Comparison of ENCODE assay signal across 8 mouse cellular contexts in genomic region chr6:108214294-108214925, GRCm38 (mm10). TPM values are rescaled to one million over a fixed set of nuclear protein-coding genes. Genes with fewer than 3 reads are reported as not detected.
DNase-seq lines count a peak whose midpoint lies in the region; ATAC-seq and TF ChIP-seq lines count a peak whose summit lies in the region.

No protein-coding gene starts in this region.

- ATAC-seq in lung, embryonic 14.5 days (ENCODE audit: insufficient read depth): no peak
- ATAC-seq in embryonic facial prominence, embryonic 12.5 days (ENCODE audit: insufficient number of reproducible peaks, insufficient read depth, low FRiP score, low TSS enrichment): no peak

- WGBS in lung, embryonic 14.5 days: 11% methylated on average over 10 of the region's 10 CpGs
- WGBS in embryonic facial prominence, embryonic 12.5 days: 13% methylated on average over 10 of the region's 10 CpGs
- 14% methylated on average over 10 of the region's 10 CpGs for WGBS in limb, embryonic 10.5 days
- 16% methylated on average over 10 of the region's 10 CpGs for WGBS in olfactory bulb, adult 2 months

- H3K36me3 ChIP-seq in lung, embryonic 14.5 days (ENCODE audit: insufficient read depth): no peaks in the 10 kb centered on the region
- H3K36me3 ChIP-seq in embryonic facial prominence, embryonic 12.5 days: no peaks in the 10 kb centered on the region
- peaks cover 9% of the 10 kb centered on the region; the same call in 1 of the 2 replicates for H3K36me3 ChIP-seq in limb, embryonic 10.5 days

- H3K9ac ChIP-seq in lung, embryonic 14.5 days: peak overlapping the region; percentile 60
- peak overlapping the region; percentile 52; the same call in 1 of the 2 replicates for H3K9ac ChIP-seq in embryonic facial prominence, embryonic 12.5 days

- no peak for TF ChIP-seq CTCF in lung, embryonic 14.5 days (IDR thresholded peaks at IDR 0.05; ENCODE audit: low read depth)
- no peak for TF ChIP-seq CTCF in olfactory bulb, adult 2 months (IDR thresholded peaks at IDR 0.05; ENCODE audit: insufficient read depth, low read depth, low read length)

- peak overlapping the region; percentile 72 for H3K4me3 ChIP-seq in lung, embryonic 14.5 days (ENCODE audit: low read depth, low read length)
- peak overlapping the region; percentile 59 for H3K4me3 ChIP-seq in embryonic facial prominence, embryonic 12.5 days
- peak overlapping the region; percentile 80 for H3K4me3 ChIP-seq in limb, embryonic 10.5 days
- H3K4me3 ChIP-seq in olfactory bulb, adult 2 months (ENCODE audit: insufficient read depth, low read depth, low read length): peak overlapping the region; percentile 72

- peaks cover 14% of the 10 kb centered on the region; the same call in 1 of the 2 replicates for H3K4me1 ChIP-seq in lung, embryonic 14.5 days (ENCODE audit: insufficient read depth)
- H3K4me1 ChIP-seq in embryonic facial prominence, embryonic 12.5 days: peaks cover 26% of the 10 kb centered on the region
- peaks cover 25% of the 10 kb centered on the region for H3K4me1 ChIP-seq in limb, embryonic 10.5 days
- 0 out of 2 replicates have a peak, but pooled peaks cover 5% of the 10 kb centered on the region for H3K4me1 ChIP-seq in olfactory bulb, adult 2 months (ENCODE audit: control insufficient read depth, insufficient read depth, low read length)

- TF ChIP-seq POLR2A in olfactory bulb, adult 2 months (IDR thresholded peaks at IDR 0.05; ENCODE audit: insufficient read depth, low read depth, low read length): no peak

- H3K27ac ChIP-seq in lung, embryonic 14.5 days (ENCODE audit: low read depth): no peak overlapping the region
- H3K27ac ChIP-seq in embryonic facial prominence, embryonic 12.5 days: no peak overlapping the region
- H3K27ac ChIP-seq in limb, embryonic 10.5 days: peak overlapping the region; percentile 88; the same call in 1 of the 2 replicates
- no peak overlapping the region for H3K27ac ChIP-seq in olfactory bulb, adult 2 months (ENCODE audit: insufficient read depth, low read depth, low read length)

- no peaks in the 10 kb centered on the region for H3K27me3 ChIP-seq in lung, embryonic 14.5 days (ENCODE audit: insufficient read depth, low read length)
- no peaks in the 10 kb centered on the region for H3K27me3 ChIP-seq in embryonic facial prominence, embryonic 12.5 days
- H3K27me3 ChIP-seq in limb, embryonic 10.5 days (ENCODE audit: low read depth, poor library complexity, severe bottlenecking): no peaks in the 10 kb centered on the region

- H3K9me3 ChIP-seq in lung, embryonic 14.5 days (ENCODE audit: low read depth, low read length): no peaks in the 10 kb centered on the region
- H3K9me3 ChIP-seq in embryonic facial prominence, embryonic 12.5 days: no peaks in the 10 kb centered on the region
- H3K9me3 ChIP-seq in limb, embryonic 10.5 days (replicated peaks): no peaks in the 10 kb centered on the region

- peak; percentile 5 for DNase-seq in lung, embryonic 14.5 days
- DNase-seq in lung, postnatal 36 days: no peak
- no peak for DNase-seq in limb, embryonic 10.5 days (ENCODE audit: low spot score)
- no peak for DNase-seq in embryo, embryonic 10.5 days (ENCODE audit: low spot score)
- no peak for DNase-seq in cerebellum, adult 18-20 months
- no peak for DNase-seq in layer of hippocampus, adult 18-20 months (ENCODE audit: low spot score in 2 of 2)

- peak overlapping the region; percentile 75 for H3K4me2 ChIP-seq in lung, embryonic 14.5 days
- peak overlapping the region; percentile 76 for H3K4me2 ChIP-seq in embryonic facial prominence, embryonic 12.5 days (replicated peaks)

RNA-seq across cellular contexts. Expression of gene Itpr1, which starts 1.5 kb away (rescaled TPM):
- polyA plus RNA-seq in lung, embryonic 14.5 days (2014; fragmentation: Nextera tagmentation; extraction: Ambion mirVana): 15.7 and 17.0 TPM in 2 replicates
- 11.9 and 12.5 TPM in 2 replicates for polyA plus RNA-seq in embryonic facial prominence, embryonic 12.5 days (2016; fragmentation: Nextera tagmentation; extraction: Ambion mirVana)
- 8.2 and 9.8 TPM in 2 replicates for polyA plus RNA-seq in limb, embryonic 10.5 days (2016; fragmentation: Nextera tagmentation; extraction: Ambion mirVana)
- not detected in 2 replicates for polyA plus RNA-seq in olfactory bulb, adult 2 months (2012; ENCODE audit: insufficient read depth, insufficient read length, low replicate concordance, missing spikeins)
- 100 to 1,000 TPM; 338 to 347 TPM for total RNA-seq in layer of hippocampus, adult 18-20 months (2021)

RNA-seq across cellular contexts. Expression of gene Sumf1, which starts 29.0 kb away (rescaled TPM):
- polyA plus RNA-seq in lung, embryonic 14.5 days (2014; fragmentation: Nextera tagmentation; extraction: Ambion mirVana): 28.0 and 28.4 TPM in 2 replicates
- polyA plus RNA-seq in embryonic facial prominence, embryonic 12.5 days (2016; fragmentation: Nextera tagmentation; extraction: Ambion mirVana): 22.3 and 22.7 TPM in 2 replicates
- 12.9 and 14.2 TPM in 2 replicates for polyA plus RNA-seq in limb, embryonic 10.5 days (2016; fragmentation: Nextera tagmentation; extraction: Ambion mirVana)
- not detected in 2 replicates for polyA plus RNA-seq in olfactory bulb, adult 2 months (2012; ENCODE audit: insufficient read depth, insufficient read length, low replicate concordance, missing spikeins)
- 10 to 100 TPM; 22.3 to 24.2 TPM for total RNA-seq in layer of hippocampus, adult 18-20 months (2021)
